Mouse (Mus musculus) CH12.LX (cell line): Measurements from ENCODE around the gene Egfl8. TPM values are rescaled to one million over a fixed set of nuclear protein-coding genes. Genes with fewer than 3 reads are reported as not detected.

Experiments used
- DNase-seq: peaks from one replicate; pipeline ENCODE4 v3.0.0-alpha.2; 2013; ENCODE audit errors: extremely low read depth
- H3K27ac ChIP-seq: 2 replicates; pipeline ENCODE4 v1.5.1; 2012; ENCODE audit warnings: low read depth, mild to moderate bottlenecking, control low read depth, moderate library complexity; ENCODE audit not compliant: insufficient read depth
- H3K27me3 ChIP-seq: replicated peaks from 2 replicates; pipeline ENCODE3; 2012; ENCODE audit warnings: inconsistent platforms
- H3K36me3 ChIP-seq, 2 experiments: replicated peaks in 1 of 2; 2 replicates each; pipeline versions ENCODE3 to v1.6.1; 2012; ENCODE audit warnings: inconsistent platforms in 1 of 2, low read length in 1 of 2, mild to moderate bottlenecking in 1 of 2, mixed read lengths in 1 of 2, moderate library complexity in 1 of 2; ENCODE audit not compliant: control insufficient read depth in 1 of 2, insufficient read depth in 1 of 2
- H3K4me1 ChIP-seq, 2 experiments: 2 replicates each; pipeline ENCODE4 v1.6.1; 2012; ENCODE audit warnings: inconsistent platforms in 1 of 2, moderate library complexity in 1 of 2; ENCODE audit not compliant: insufficient read depth in 2 of 2, control insufficient read depth in 1 of 2
- H3K4me2 ChIP-seq: 2 replicates; pipeline ENCODE4 v1.6.1; 2012; ENCODE audit warnings: low read depth, mild to moderate bottlenecking, control low read depth; ENCODE audit not compliant: poor library complexity, insufficient read depth, severe bottlenecking
- H3K4me3 ChIP-seq, 3 experiments: fragments of 150-350 bp in 1 of 3; sonication (generic) in 1 of 3; replicated peaks in 1 of 3; 2 replicates each; pipeline versions ENCODE3 to v1.5.1; 2011 to 2012; ENCODE audit warnings: low read depth in 2 of 3, low read length in 2 of 3, mild to moderate bottlenecking in 2 of 3, moderate library complexity in 2 of 3, control low read depth in 1 of 3, improper control_type of control experiment in 1 of 3, inconsistent platforms in 1 of 3, mixed read lengths in 1 of 3; ENCODE audit not compliant: poor library complexity in 1 of 3
- H3K79me2 ChIP-seq: replicated peaks from 2 replicates; pipeline ENCODE4 v1.6.1; 2012; ENCODE audit warnings: mild to moderate bottlenecking, moderate library complexity; ENCODE audit not compliant: control insufficient read depth, poor library complexity, insufficient read depth, severe bottlenecking; ENCODE audit errors: extremely low read depth
- H3K9ac ChIP-seq: 2 replicates; pipeline ENCODE4 v1.6.1; 2012; ENCODE audit warnings: low read depth, mild to moderate bottlenecking, control low read depth, moderate library complexity; ENCODE audit not compliant: insufficient read depth
- H3K9me3 ChIP-seq: replicated peaks from 2 replicates; pipeline ENCODE3; 2012; ENCODE audit warnings: low read length, inconsistent platforms, mixed read lengths
- GABPA ChIP-seq: IDR thresholded peaks from 2 replicates; pipeline ENCODE4 v1.6.1; 2012; ENCODE audit warnings: low read depth, low read length, improper control_type of control experiment, inconsistent platforms; ENCODE audit not compliant: insufficient replicate concordance
- HCFC1 ChIP-seq: IDR thresholded peaks from 2 replicates; pipeline ENCODE4 v1.6.1; 2012; ENCODE audit warnings: low read depth, mild to moderate bottlenecking, inconsistent platforms, low read length, improper control_type of control experiment
- JUN ChIP-seq: IDR thresholded peaks from 2 replicates; pipeline ENCODE4 v1.6.1; 2011; ENCODE audit warnings: low read depth, mild to moderate bottlenecking, low read length, improper control_type of control experiment, moderate library complexity; ENCODE audit not compliant: insufficient read depth
- KAT2A ChIP-seq: IDR thresholded peaks from 2 replicates; pipeline ENCODE4 v1.6.1; 2012; ENCODE audit warnings: low read length, improper control_type of control experiment, inconsistent platforms; ENCODE audit not compliant: insufficient replicate concordance
- MAFK ChIP-seq: IDR thresholded peaks from 2 replicates; pipeline ENCODE4 v1.6.1; 2011; ENCODE audit warnings: low read length, improper control_type of control experiment; ENCODE audit not compliant: insufficient replicate concordance
- MAZ ChIP-seq: IDR thresholded peaks from 2 replicates; pipeline ENCODE4 v1.6.1; 2012; ENCODE audit warnings: low read depth, mild to moderate bottlenecking, inconsistent platforms, low read length, improper control_type of control experiment, moderate library complexity
- MXI1 ChIP-seq: IDR thresholded peaks from 2 replicates; pipeline ENCODE4 v1.6.1; 2011; ENCODE audit warnings: mild to moderate bottlenecking, low read depth, low read length, improper control_type of control experiment
- POLR2A ChIP-seq: IDR thresholded peaks from 2 replicates; pipeline ENCODE4 v1.6.1; 2011; ENCODE audit warnings: low read depth, mild to moderate bottlenecking, improper control_type of control experiment, low read length
- RAD21 ChIP-seq: IDR thresholded peaks from 2 replicates; pipeline ENCODE4 v1.6.1; 2011; ENCODE audit warnings: low read depth, mild to moderate bottlenecking, low read length, improper control_type of control experiment, moderate library complexity
- RCOR1 ChIP-seq: conservative IDR thresholded peaks from 2 replicates; pipeline ENCODE4 v1.6.1; 2012; ENCODE audit warnings: low read depth, mild to moderate bottlenecking, inconsistent platforms, low read length, improper control_type of control experiment
- SMC3 ChIP-seq: IDR thresholded peaks from 2 replicates; pipeline ENCODE4 v1.6.1; 2011; ENCODE audit warnings: low read depth, low read length, improper control_type of control experiment
- USF1 ChIP-seq: IDR thresholded peaks from 2 replicates; pipeline ENCODE4 v1.6.1; 2014; ENCODE audit warnings: low read depth, mild to moderate bottlenecking, inconsistent platforms, low read length, improper control_type of control experiment
- ZMIZ1 ChIP-seq: IDR thresholded peaks from 2 replicates; pipeline ENCODE4 v1.6.1; 2012; ENCODE audit warnings: low read depth, mild to moderate bottlenecking, inconsistent platforms, low read length, improper control_type of control experiment
- dilution Hi-C: fragments of 300-500 bp; cut with MboI; formaldehyde crosslinking; loops from 2 replicates; pipeline ENCODE4 v1.14.3; 2020; ENCODE audit warnings: low sequenced_read_pairs; ENCODE audit not compliant: extremely low pct_unique_long_range_greater_than_20kb, extremely low pct_ligation_motif_present
- in situ Hi-C: fragments of 300-500 bp; cut with MboI; formaldehyde crosslinking; loops from 3 replicates; pipeline ENCODE4 v1.14.3; 2019; ENCODE audit warnings: low sequenced_read_pairs, low pct_ligation_motif_present, low pct_unique_long_range_greater_than_20kb, mixed read lengths
- polyA plus RNA-seq: library from polyadenylated mRNA; unstranded; fragments of >175 nt; gene quantifications from 2 replicates; pipeline ENCODE4 v1.2.1, GENCODE M21; 2012; ENCODE audit warnings: low read depth; ENCODE audit not compliant: insufficient read length
- total RNA-seq, 2 experiments: library from RNA; depleted of rRNA; stranded (reverse); fragments of 300-350 nt in 1 of 2; fragments of >200 nt in 1 of 2; gene quantifications; 2 replicates each; pipeline ENCODE4 v1.2.3; 2012 to 2014

Egfl8 gene
- total and polyA plus RNA-seq, 3 experiments = not detected

GRCm38 (mm10) chr17:34597566-34598095 is 18.1 kb downstream of the Egfl8 start, which contains the start of gene Ager:
Gene Ager, plus strand, starts transcription at chr17:34597862.
- peaks cover 31 to 68% of the 10 kb centered on the region in 2 experiments for H3K36me3 ChIP-seq
- H3K27ac ChIP-seq = no peak within 1 kb of the TSS
- H3K9me3 ChIP-seq = no peaks in the 10 kb centered on the region
- in situ Hi-C loops = no loop called here
- peaks cover 8 to 37% of the 10 kb centered on the region in 2 experiments for H3K4me1 ChIP-seq
- dilution Hi-C loops = no loop called here
- H3K4me2 ChIP-seq = no peak within 1 kb of the TSS
- TF ChIP-seq MAFK (no peak), USF1 (no peak), MAZ (no peak), RAD21 (no peak), KAT2A (no peak), MXI1 (no peak), HCFC1 (no peak), ZMIZ1 (no peak), GABPA (no peak), POLR2A (no peak)
- H3K4me3 ChIP-seq = no peak within 1 kb of the TSS
- peaks cover 3% of the 10 kb centered on the region for H3K79me2 ChIP-seq
- H3K9ac ChIP-seq = no peak within 1 kb of the TSS
- no peaks in the 10 kb centered on the region for H3K27me3 ChIP-seq
- DNase-seq = no peak

- H3K4me3 ChIP-seq = no peak overlapping the region
- H3K27ac ChIP-seq = no peak overlapping the region
- DNase-seq = no peak
- in situ Hi-C loops (no loop called here), dilution Hi-C loops (no loop called here)
- no peak overlapping the region for H3K9ac ChIP-seq
- no peaks in the 10 kb centered on the region for H3K9me3 ChIP-seq
- peaks cover 5 to 30% of the 10 kb centered on the region in 2 experiments; a peak in 2 of 4 replicates for H3K4me1 ChIP-seq
- no peak overlapping the region for H3K4me2 ChIP-seq
- TF ChIP-seq JUN (no peak), RAD21 (no peak), SMC3 (no peak), RCOR1 (no peak)
- TF ChIP-seq, all 38 proteins: peak for 0
- no peaks in the 10 kb centered on the region for H3K79me2 ChIP-seq
- no peaks in the 10 kb centered on the region for H3K27me3 ChIP-seq
- peaks cover 25 to 57% of the 10 kb centered on the region in 2 experiments for H3K36me3 ChIP-seq
These were observed 19.7 kb downstream of the Egfl8 start for GRCm38 (mm10) chr17:34596098-34596497.
